Mouse (Mus musculus) midbrain, postnatal 0 days (tissue): ENCODE measurements at regions not wholly inside any gene's neighbourhood (a gene's known extent, or its start where the extent isn't known, plus 50 kb on each side); places are given as distances from the start of the nearest gene placed in this dataset.
A peak's percentile ranks its signal among the peaks of the same experiment; 100 is the strongest.

Experiments used
- ATAC-seq: fragments of 200-750 bp; cut with Nextera tagmentation; 2 replicates; pipeline ENCODE4 v1.8.0; 2017; ENCODE audit warnings: moderate number of reproducible peaks, mild to moderate bottlenecking, moderate TSS enrichment, moderate library complexity; ENCODE audit not compliant: low FRiP score
- DNase-seq: peaks from one replicate; pipeline ENCODE4 v3.0.0-alpha.2; 2015; ENCODE audit warnings: low spot score
- H3K27ac ChIP-seq: fragments of 300-500 bp; sonication (generic); 2 replicates; pipeline ENCODE4 v1.5.1; 2014; ENCODE audit warnings: low read depth, mild to moderate bottlenecking, low read length, mixed read lengths
- H3K27me3 ChIP-seq: fragments of 300-500 bp; sonication (generic); 2 replicates; pipeline ENCODE4 v1.6.1; 2014; ENCODE audit warnings: low read length, control low read depth, mixed read lengths; ENCODE audit not compliant: insufficient read depth
- H3K36me3 ChIP-seq: fragments of 300-500 bp; sonication (generic); 2 replicates; pipeline ENCODE4 v1.6.1; 2014; ENCODE audit warnings: low read length, control low read depth, mixed read lengths; ENCODE audit not compliant: insufficient read depth
- H3K4me1 ChIP-seq: fragments of 300-500 bp; sonication (generic); 2 replicates; pipeline ENCODE4 v1.6.1; 2014; ENCODE audit warnings: mild to moderate bottlenecking, control low read depth, antibody characterized with exemption, low read length, mixed read lengths; ENCODE audit not compliant: insufficient read depth
- H3K4me2 ChIP-seq: fragments of 300-500 bp; sonication (generic); 2 replicates; pipeline ENCODE4 v1.6.1; 2014; ENCODE audit warnings: low read depth, mild to moderate bottlenecking, low read length, mixed read lengths; ENCODE audit not compliant: poor library complexity, severe bottlenecking
- H3K4me3 ChIP-seq: fragments of 300-500 bp; sonication (generic); 2 replicates; pipeline ENCODE4 v1.5.1; 2014; ENCODE audit warnings: low read depth, mild to moderate bottlenecking, low read length, moderate library complexity
- H3K9ac ChIP-seq: fragments of 300-500 bp; sonication (generic); replicated peaks from 2 replicates; pipeline ENCODE4 v1.6.1; 2014; ENCODE audit warnings: mild to moderate bottlenecking, low read length, moderate library complexity, mixed read lengths; ENCODE audit not compliant: poor library complexity, severe bottlenecking
- H3K9me3 ChIP-seq: fragments of 300-500 bp; sonication (generic); 2 replicates; pipeline ENCODE4 v1.6.1; 2016; ENCODE audit warnings: low read length, control low read depth
- CTCF ChIP-seq: IDR thresholded peaks from 2 replicates; pipeline ENCODE4 v1.5.1; 2016; ENCODE audit warnings: antibody characterized with exemption, mild to moderate bottlenecking
- WGBS: fragments of 180-500 bp; shearing (Covaris S2); extraction: QIAGEN DNeasy Blood & Tissue Kit; methylation state at CpG from one replicate; pipeline ENCODE4 v1.1.7; 2014; 5-methylcytosine and 5-hydroxymethylcytosine counted together

DNA sequence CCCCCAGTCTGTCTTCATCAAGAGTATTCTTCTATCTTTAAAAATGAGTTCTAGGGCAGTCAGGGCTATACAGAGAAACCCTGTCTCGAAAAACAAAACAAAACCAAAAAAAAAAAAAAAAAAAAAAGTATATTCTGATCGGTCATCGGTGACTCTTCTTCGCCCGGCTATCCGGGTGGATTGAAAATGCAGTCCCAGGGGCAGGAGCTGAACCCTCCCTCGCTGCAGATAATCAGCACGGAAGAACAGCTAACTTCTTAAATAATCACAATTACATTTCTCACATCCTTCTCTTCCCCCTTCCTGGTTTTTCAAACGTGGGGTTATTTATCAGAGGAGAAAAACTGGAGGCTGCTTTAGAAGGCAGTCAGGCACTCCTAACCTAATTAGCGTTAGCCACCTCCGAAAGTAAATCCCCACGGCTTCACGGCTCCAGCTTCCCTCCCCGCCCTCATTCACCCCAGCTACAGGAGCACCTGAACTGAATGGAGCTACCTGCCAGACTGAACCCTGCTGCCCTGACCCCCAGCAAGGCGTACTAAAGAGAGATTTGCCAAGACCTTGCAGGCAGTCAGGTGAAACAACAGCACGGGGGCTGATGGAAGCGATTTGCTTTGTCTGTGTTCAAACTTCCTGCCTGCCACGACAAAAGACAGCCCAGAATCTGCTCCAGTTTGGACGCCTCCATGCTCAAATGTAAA is 379.2 kb downstream of the Gpd2 start:
- Histone ChIP-seq H3K4me2 (peak overlapping the region; percentile 55), H3K4me1 (no peaks in the 10 kb centered on the region), H3K27me3 (no peaks in the 10 kb centered on the region), H3K27ac (no peak overlapping the region), H3K36me3 (no peaks in the 10 kb centered on the region), H3K9me3 (no peaks in the 10 kb centered on the region), H3K4me3 (peak overlapping the region; percentile 32), H3K9ac (peak overlapping the region; percentile 33; the same call in 1 of the 2 replicates)
- no peak for TF ChIP-seq CTCF
- ATAC-seq (no peak), DNase-seq (peak; percentile 6)
- 4% methylated on average over 19 of the region's 19 CpGs for WGBS

DNA sequence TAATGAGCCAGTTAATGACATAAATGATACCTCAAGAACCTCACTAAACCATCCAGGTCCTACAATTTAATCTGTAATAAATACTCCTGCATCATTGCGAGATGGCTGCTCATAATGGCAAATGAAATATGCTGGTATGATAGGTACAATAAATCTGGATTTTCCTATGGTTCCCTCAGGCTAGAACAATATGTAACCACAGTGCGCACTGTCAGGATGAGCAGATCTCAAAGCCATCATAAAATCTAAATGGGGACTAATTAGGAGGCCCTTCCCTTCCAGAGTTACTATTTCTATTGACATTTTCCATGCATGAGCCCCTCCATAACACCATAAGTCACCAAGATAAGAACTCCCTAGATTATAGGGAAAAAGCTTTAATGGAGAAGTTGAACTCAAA is 379.8 kb downstream of the Gpd2 start:
- Histone ChIP-seq H3K9ac (0 out of 2 replicates have a peak overlapping the region, but pooled peaks have one; percentile 33), H3K27me3 (no peaks in the 10 kb centered on the region), H3K4me1 (no peaks in the 10 kb centered on the region), H3K27ac (no peak overlapping the region), H3K4me3 (peak overlapping the region; percentile 32; the same call in 1 of the 2 replicates), H3K36me3 (no peaks in the 10 kb centered on the region), H3K9me3 (no peaks in the 10 kb centered on the region), H3K4me2 (peak overlapping the region; percentile 55)
- DNase-seq (no peak), ATAC-seq (no peak)
- WGBS, result 73% methylated on average over 2 of the region's 2 CpGs
- TF ChIP-seq CTCF, result no peak

DNA sequence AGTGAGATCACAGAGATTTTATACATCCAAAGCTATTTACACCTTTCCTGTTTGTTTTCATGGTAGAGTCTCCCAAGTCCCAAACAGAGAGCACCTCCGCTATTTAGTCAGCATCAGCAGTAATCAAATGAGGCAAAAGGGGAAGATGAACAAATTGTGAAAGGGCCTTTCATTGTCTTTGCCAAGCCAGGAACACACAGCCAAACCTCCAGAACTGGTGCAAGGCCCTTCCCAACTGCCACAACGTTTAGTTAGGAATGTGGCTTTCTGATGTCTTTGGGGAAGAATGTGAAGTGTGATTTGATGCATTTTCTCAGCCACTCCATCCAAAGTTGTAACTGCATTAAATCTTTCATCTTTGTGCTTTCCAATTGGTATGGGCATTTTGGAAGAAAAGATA is 353.6 kb upstream of the Galnt5 start:
- H3K9me3 ChIP-seq, result no peaks in the 10 kb centered on the region
- DNase-seq (no peak), ATAC-seq (no peak)
- H3K4me2 ChIP-seq, result no peak overlapping the region
- no peak for TF ChIP-seq CTCF
- H3K9ac ChIP-seq, result no peak overlapping the region
- no peaks in the 10 kb centered on the region for H3K4me1 ChIP-seq
- no peak overlapping the region for H3K27ac ChIP-seq
- no peaks in the 10 kb centered on the region for H3K36me3 ChIP-seq
- 72% methylated on average over 2 of the region's 2 CpGs for WGBS
- H3K27me3 ChIP-seq, result no peaks in the 10 kb centered on the region
- no peak overlapping the region for H3K4me3 ChIP-seq

DNA sequence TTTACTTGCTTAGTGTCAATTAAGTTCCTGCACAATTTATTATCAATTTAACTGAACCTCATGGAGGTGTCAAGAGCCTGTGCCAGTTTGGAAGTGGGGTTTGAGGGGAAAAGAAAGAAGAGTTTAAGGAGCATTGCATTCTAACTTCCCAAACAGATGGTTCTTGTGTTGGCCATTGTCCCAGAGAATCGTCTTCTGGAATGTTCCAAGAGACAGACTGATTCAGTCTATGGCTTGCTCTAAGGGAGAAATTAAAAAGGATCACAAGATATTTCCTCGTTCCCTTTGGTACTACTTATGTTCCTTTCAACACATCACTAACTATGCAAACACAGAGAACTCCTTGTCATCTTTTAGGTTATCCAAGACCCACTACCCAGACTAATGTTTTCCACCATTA is 353.1 kb upstream of the Galnt5 start:
- 73% methylated on average over 2 of the region's 2 CpGs for WGBS
- Histone ChIP-seq H3K27ac (no peak overlapping the region), H3K4me3 (no peak overlapping the region), H3K36me3 (no peaks in the 10 kb centered on the region), H3K9me3 (no peaks in the 10 kb centered on the region), H3K4me1 (no peaks in the 10 kb centered on the region), H3K4me2 (no peak overlapping the region), H3K9ac (no peak overlapping the region), H3K27me3 (no peaks in the 10 kb centered on the region)
- ATAC-seq (no peak), DNase-seq (no peak)
- TF ChIP-seq CTCF, result no peak

DNA sequence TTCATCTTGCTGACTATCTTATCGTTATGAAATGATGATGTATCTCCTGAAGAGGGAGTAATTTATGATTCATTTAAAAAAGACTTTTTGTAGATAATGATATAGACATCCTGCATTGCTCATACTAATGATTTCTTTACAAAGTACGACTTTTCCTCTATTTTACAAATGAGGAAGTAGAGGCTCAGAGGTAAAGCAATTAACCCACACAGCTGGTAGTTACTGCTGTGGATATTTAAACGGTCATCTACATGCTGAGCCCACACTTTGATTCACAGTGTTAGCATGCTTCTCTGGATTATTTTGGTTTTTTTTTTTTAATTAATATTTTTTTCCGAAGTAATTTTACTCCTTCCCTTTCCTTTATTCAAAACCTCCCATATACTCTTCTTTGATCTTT is 348.7 kb upstream of the Galnt5 start:
- Histone ChIP-seq H3K36me3 (no peaks in the 10 kb centered on the region), H3K9me3 (no peaks in the 10 kb centered on the region), H3K27ac (no peak overlapping the region), H3K4me2 (no peak overlapping the region), H3K4me1 (no peaks in the 10 kb centered on the region), H3K27me3 (no peaks in the 10 kb centered on the region), H3K9ac (no peak overlapping the region), H3K4me3 (no peak overlapping the region)
- no peak for DNase-seq
- no peak for TF ChIP-seq CTCF
- WGBS, result 83% methylated on average over 4 of the region's 4 CpGs
- ATAC-seq, result no peak

DNA sequence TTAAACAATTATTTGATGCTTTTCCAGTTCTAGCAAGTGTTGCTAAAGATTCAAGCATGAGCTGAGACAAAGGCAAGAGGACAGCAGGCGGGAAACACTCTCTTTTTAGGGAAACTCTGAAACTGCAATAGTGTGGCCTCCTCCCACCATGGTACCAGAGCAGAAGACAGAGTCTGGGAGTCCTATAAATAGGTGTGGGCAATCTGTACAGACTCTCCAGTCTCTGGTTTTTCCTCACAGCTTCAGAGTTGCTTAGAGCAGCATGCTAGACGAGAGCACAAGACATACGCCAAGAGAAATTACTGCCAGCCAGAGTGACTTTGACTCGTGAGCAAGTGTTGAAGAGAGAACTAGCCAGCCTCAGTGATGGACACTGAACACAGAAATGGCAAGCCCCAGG is 340.3 kb upstream of the Galnt5 start:
- H3K4me2 ChIP-seq, result no peak overlapping the region
- no peak for TF ChIP-seq CTCF
- no peak for DNase-seq
- H3K4me1 ChIP-seq, result no peaks in the 10 kb centered on the region
- no peaks in the 10 kb centered on the region; the same call in 1 of the 2 replicates for H3K9me3 ChIP-seq
- H3K36me3 ChIP-seq, result no peaks in the 10 kb centered on the region
- H3K27me3 ChIP-seq, result no peaks in the 10 kb centered on the region
- H3K4me3 ChIP-seq, result no peak overlapping the region
- no peak overlapping the region for H3K9ac ChIP-seq
- WGBS, result 88% methylated on average over 4 of the region's 4 CpGs
- H3K27ac ChIP-seq, result no peak overlapping the region
- no peak for ATAC-seq
